Mouse (Mus musculus) adrenal gland (tissue): Measurements from ENCODE around the gene Bbs4.
"Not testable (repeated sequence)": the region's sequence is repeated elsewhere in the genome, so short reads cannot be mapped to it uniquely, and the experiment has no call there.

Source experiments
- intact Hi-C: fragments of 180-260 bp; cut with DNase I; formaldehyde crosslinking; loops from one replicate; pipeline ENCODE4 v1.15.1; 2025
- long read RNA-seq, 2 experiments: library from polyadenylated mRNA; unstranded; transcript quantifications; one replicate each; pipeline ENCODE4 v2.0.0; 2020; ENCODE audit warnings: borderline replicate concordance in 1 of 2; ENCODE audit not compliant: insufficient replicate concordance in 1 of 2

Bbs4 gene
- long read RNA-seq, experiment 1, transcript Bbs4-201 (16 exons, 2,518 nt), result major isoform, 25 of 32 reads
- long read RNA-seq, experiment 1, partial matches to known transcripts, result 2 of 32 reads
- long read RNA-seq, experiment 1, other reads (novel, unspliced or antisense), result 5 of 32 reads
- long read RNA-seq, experiment 2, transcript Bbs4-201 (16 exons, 2,518 nt), result major isoform, 50 of 66 reads
- long read RNA-seq, experiment 2, partial matches to known transcripts, result 9 of 66 reads
- long read RNA-seq, experiment 2, other reads (novel, unspliced or antisense), result 7 of 66 reads

DNA sequence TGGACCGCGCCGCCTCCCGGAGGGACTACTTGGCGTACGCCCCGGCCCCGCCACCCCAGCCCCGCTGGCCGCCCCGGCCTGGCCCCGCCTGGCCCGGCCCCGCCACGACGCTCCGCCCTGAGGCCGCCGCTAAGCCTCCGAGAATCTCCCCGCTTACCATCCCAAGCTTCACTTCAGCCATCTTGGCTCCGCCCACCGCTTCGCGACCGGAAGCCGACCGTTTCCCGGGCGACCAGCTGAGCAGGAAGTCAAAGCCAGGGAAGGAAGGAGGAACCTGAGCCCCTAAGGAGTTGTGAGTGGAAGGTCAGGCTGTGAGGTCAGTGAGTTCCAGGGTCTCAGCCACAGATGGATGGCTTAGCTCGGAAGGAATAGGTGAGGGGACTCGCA is at the start of gene Bbs4:
Bbs4 (minus strand) TSS at position 256 of the 387 bp plus-strand sequence.
- intact Hi-C loops, result no loop called here

GRCm38 (mm10) chr9:59389086-59389485 is 35.8 kb upstream of the Bbs4 start:
- intact Hi-C loops, result no loop called here

DNA sequence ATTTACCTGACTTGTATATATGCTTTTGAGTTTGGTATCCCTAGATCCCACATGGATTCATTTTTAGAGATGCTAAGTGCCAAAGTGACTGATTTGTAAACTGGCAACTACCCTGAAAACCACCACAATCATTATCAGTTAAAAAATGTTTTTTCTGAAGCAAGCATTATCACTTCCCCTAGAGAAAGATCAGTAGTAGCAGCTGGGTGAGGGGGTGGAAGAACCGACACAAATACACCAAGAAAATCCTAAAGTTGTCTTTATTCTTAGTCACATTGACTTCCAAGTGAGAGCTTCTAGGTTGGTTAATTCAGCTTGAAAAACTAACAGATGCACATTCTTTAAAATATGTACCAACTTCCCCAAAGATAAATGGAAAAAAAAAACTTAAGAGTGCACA is 35.0 kb upstream of the Bbs4 start:
- intact Hi-C loops, result no loop called here

- intact Hi-C loops, result no loop called here
These were observed 34.2 kb upstream of the Bbs4 start for GRCm38 (mm10) chr9:59387461-59387860.

DNA sequence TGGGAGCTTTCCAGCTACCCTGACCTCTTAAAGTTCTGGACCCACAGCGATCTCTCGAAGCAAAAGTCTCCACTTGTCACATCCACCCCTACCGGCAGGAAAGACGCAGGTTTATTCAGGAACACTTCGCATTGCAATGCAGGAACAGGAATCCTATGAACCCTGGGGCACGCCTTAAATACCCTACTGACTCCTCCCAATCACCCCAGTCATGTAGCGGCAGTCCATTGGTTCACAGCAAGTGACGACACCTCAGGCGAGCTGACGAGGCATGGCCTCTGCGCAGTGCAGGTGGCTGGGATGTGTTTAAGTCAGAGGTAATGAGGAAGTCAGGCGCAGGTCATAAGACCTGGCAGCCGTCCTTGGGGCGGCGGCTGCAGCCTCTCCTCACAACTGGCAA is 22.3 kb upstream of the Bbs4 start:
- intact Hi-C loops, result no loop called here

GRCm38 (mm10) chr9:59369646-59370045 is 16.3 kb upstream of the Bbs4 start:
- intact Hi-C loops, result no loop called here

DNA sequence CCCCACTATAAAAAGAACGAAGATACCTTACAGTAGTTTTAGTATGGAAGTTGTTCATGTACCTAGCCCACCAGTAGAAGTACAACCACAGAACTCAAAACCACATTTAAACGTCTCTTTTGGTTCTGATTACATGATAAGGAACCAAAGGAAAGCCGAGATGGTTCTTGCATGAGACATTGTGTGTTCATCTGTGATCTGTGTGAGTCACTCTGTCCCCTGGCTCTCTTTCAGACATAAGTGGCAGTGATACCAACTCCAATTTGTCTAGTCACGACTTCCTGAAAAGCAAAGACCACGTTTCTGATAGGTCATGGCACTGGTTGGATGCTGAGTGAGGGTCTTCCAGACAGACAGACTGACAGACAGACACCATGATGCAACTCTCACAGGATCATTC is 15.9 kb upstream of the Bbs4 start:
- intact Hi-C loops, result no loop called here

DNA sequence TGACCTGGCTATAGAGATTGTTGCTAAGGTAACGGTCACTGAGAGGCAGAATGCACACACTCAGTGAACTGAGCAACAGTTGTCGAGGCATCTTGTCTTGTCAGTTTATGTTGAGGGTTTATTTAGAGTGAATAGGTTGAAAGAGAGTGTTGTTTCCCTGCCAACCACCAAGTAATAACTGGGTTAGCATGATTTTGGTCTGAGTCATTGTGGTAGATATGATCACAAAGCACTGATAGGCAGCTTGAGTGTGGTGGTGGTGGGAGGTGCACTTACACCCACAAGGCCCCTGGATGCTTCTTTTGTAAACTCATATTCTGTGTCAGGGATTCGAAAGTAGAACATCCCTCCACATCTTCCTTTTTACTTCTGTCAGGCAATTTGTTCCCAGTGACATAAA is 7.2 kb upstream of the Bbs4 start:
- intact Hi-C loops, result not testable (repeated sequence)

- intact Hi-C loops, result not testable (repeated sequence)
These were observed 4.7 kb upstream of the Bbs4 start for GRCm38 (mm10) chr9:59358041-59358440.

DNA sequence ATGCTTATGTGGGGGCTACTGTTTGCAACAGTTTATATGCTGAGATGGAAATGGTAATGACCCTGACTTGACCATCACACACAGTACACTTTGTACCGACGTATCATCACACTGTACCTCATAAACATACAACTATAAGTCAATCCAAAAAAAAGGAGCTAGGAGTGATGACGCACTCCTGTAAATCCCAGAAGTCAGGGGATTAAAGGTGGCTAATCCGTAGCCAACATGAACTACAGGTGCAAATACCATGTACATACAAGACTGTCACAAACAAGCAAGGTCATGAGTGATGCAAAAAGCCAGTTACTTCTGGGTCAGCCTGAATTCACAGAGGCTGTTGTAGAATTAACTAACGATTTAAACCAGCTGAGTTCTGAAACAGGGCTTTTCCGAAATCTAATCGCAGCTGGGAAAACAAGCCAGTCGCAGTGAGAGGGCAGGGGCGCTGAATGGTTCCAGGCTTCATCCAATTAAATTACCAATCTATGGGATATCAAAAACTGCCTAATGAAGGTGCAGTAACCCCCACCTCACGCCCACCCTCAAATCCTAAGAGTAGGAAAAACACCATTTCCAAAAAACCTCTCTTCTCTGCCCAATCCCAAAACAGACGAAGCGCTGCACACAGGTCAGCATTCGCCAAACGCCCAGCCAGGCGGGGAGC is 589 bp downstream of the Bbs4 start:
- intact Hi-C loops, result no loop called here

DNA sequence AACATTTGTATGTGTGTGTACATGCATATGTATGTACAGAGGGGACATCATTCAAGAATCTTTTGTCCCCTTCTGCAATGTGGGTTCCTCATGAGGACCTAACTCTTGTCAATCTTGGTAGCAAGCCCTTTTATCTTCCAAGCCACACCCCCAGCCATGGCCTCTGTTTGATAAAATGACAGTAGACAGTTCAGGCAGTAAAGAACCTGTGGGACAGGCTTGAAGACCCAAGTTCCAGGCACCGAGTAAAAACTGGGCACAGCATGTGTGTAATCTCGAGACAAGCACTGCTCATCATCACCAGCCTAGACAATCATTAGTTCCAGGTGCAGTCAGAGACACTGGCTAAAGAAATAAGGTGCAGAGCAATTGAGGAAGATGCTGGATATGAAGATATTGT is 7.1 kb downstream of the Bbs4 start:
- intact Hi-C loops, result loop anchor here (5.0 kb wide), 1 partner anchor 221 kb away; no protein-coding TSS in a partner anchor

DNA sequence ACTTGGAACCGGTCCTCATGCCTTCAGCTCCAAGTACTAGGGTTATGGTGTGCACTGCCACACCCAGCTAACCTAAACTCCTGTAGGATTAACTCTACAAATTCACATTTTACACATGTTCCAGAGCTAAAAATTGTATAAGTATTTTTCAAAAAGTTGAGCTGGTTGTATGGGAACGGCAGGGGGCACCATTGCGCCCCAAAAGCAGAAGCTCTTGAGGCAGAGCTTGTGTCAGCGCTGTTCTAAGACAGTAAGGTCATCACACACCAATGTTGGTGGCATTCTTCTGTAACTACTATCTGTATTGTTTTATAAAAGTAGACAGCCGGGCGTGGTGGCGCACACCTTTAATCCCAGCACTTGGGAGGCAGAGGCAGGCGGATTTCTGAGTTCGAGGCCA is 13.3 kb downstream of the Bbs4 start:
- intact Hi-C loops, result no loop called here

DNA sequence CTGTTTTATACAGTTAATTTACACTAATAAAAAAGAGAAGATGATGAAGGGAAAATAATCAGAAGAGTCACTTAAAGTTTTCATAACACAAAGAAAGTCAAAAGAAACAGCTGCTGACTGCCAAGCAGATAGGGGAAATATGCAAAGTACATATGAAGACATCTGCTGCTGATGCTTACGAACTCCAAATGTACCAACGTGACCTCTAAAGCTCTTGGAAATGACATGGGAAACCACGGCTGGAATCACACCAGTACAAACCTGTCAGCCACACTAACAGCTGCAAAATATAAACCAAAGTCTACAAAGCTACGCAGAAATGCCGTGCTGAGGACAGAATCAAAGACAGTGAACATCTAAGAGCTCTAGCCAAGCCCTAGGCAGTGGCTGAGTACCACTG is 14.2 kb downstream of the Bbs4 start:
- intact Hi-C loops, result no loop called here

DNA sequence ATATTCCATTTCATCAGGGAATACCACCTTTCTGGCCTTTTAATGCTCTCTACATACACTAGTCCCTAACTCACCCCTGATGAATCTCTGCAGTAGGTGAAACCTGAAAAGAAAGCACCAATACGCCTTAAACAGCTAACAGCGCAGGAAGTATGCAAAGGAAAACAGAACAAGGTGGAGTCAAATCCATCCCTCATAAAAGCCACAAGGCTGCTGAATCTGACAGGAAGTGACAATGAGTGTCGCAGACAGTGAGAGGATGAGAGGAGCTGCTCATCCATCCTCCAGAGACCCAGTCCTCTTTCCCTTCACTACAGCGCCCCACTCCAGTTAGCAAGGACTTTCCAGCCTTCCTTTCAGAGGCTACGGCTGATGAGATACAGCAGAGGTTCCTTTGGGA is 14.9 kb downstream of the Bbs4 start:
- intact Hi-C loops, result no loop called here

DNA sequence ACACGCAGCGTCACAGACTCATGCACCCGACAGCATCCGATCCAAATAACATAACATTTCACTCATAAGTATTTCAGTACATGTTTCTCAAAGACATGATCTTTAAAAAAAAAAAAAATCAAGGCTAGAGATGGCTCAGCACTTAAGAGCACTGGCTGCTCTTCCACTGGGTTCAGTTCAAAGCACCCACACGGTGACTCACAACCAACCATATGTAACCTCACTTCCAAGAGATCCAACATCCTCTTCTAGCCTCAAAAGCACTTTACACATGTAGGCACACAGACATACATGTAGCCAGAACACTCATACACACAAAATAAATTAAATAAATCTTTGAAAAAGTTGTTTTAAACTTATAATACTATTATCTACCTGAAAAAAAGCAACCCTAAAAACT is 15.4 kb downstream of the Bbs4 start:
- intact Hi-C loops, result no loop called here

GRCm38 (mm10) chr9:59336539-59336938 is 16.8 kb downstream of the Bbs4 start:
- intact Hi-C loops, result no loop called here

DNA sequence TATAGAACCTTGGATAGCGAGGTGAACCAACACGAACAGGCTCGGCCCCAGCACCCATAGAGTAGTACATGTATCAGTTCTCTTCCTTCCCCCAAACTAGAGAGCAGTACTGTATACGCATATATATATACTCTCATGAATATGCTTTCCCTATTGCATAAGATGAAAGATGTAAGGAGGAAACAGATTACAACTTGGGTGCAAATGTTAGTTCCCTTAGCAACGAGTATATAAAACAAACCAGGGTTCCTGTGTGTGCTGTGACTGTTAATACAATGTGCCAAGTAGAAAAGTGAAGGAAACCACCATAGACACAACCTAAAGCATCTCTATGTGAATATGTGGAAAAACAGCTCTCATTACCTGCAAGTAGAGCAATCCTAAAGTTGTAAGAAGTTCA is 23.3 kb downstream of the Bbs4 start:
- intact Hi-C loops, result no loop called here

DNA sequence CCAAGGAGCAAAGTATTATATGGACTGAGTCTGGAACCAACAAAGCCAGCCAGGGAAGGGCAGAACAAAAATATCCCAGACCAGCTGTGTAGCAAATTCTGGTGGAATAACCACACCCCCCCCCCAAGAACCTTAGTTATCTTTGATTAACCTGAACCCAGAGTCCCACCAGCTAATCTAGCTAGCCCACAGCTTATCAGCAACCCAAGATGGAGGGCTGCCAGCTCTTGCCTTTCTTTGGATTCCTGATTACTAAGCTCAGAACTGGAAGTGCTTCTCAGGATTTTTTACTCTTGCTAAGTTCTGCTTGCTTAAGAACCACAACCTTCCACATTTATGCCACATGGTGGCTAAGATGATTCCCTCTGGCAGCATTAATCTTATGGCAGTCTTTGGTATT is 29.0 kb downstream of the Bbs4 start:
- intact Hi-C loops, result no loop called here

GRCm38 (mm10) chr9:59316206-59316605 is 37.1 kb downstream of the Bbs4 start:
- intact Hi-C loops, result no loop called here

DNA sequence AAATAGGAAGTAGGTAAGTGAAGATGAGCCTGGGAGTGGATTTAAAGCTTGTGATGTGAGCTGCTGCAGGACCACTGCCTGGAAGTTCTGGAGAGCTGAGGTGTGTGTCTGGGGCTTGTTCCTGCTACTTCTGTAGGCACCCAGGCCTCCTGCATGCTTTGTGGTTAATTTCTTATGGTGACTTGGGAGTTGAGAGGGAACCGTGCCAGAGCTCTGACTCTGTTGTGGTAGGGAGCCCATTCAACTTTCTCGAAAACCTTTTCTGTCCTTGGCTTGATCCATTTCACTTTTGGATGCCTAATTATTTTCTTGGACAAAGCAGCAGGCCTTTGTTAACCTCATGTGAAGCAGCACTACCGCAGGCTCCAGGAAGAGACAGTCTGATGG is 42.0 kb downstream of the Bbs4 start:
- intact Hi-C loops, result no loop called here

GRCm38 (mm10) chr9:59310582-59311283 is 42.6 kb downstream of the Bbs4 start:
- intact Hi-C loops, result no loop called here

DNA sequence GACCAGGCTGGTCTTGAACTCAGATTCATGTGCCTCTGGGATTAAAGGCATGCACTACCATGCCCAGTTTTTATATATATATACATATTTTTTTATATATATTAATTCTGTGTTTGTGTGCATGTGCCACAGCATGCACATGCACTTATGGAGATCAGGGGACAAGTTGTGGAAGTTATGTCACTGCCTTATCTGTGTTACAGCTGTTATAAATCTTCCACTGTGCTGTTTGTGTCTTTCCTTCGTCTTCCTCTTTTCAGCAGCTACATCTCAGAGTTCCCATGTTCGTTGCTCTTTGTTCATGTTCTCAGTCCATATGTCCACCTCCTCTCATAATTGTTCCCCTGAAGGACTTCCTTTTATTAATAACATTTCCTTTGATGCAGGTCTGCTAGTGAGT is 45.4 kb downstream of the Bbs4 start:
- intact Hi-C loops, result no loop called here

GRCm38 (mm10) chr9:59296419-59296818 is 56.9 kb downstream of the Bbs4 start:
- intact Hi-C loops, result loop anchor here (10.0 kb wide), 1 partner anchor 188 kb away; the partner anchor contains the start of gene Arih1
